Mouse (Mus musculus): ENCODE data around the gene Ganc.

Gene Ganc

GRCm38 (mm10) chr2:120403653-120403985, at the start of gene Ganc:
TSS of gene Ganc (plus strand) at chr2:120403896.
- in situ Hi-C loops (cut with MboI; ENCODE audit: low sequenced_read_pairs): no loop called here

GRCm38 (mm10) chr2:120360425-120360824, 43.3 kb upstream of the Ganc start:
- in situ Hi-C loops (cut with MboI; ENCODE audit: low sequenced_read_pairs): no loop called here

- in situ Hi-C loops (cut with MboI; ENCODE audit: low sequenced_read_pairs): no loop called here
These were observed 37.2 kb upstream of the Ganc start for GRCm38 (mm10) chr2:120366501-120366900.

GRCm38 (mm10) chr2:120367416-120368207, 36.1 kb upstream of the Ganc start:
- in situ Hi-C loops (cut with MboI; ENCODE audit: low sequenced_read_pairs): no loop called here

GRCm38 (mm10) chr2:120373858-120374257, 29.8 kb upstream of the Ganc start:
- in situ Hi-C loops (cut with MboI; ENCODE audit: low sequenced_read_pairs): no loop called here

GRCm38 (mm10) chr2:120386264-120386663, 17.4 kb upstream of the Ganc start:
- in situ Hi-C loops (cut with MboI; ENCODE audit: low sequenced_read_pairs): no loop called here

- in situ Hi-C loops (cut with MboI; ENCODE audit: low sequenced_read_pairs): no loop called here
These were observed 16.4 kb upstream of the Ganc start for GRCm38 (mm10) chr2:120387291-120387690.

GRCm38 (mm10) chr2:120389376-120389775, 14.3 kb upstream of the Ganc start:
- in situ Hi-C loops (cut with MboI; ENCODE audit: low sequenced_read_pairs): no loop called here

GRCm38 (mm10) chr2:120390934-120391333, 12.8 kb upstream of the Ganc start:
- in situ Hi-C loops (cut with MboI; ENCODE audit: low sequenced_read_pairs): no loop called here

GRCm38 (mm10) chr2:120392406-120392805, 11.3 kb upstream of the Ganc start:
- in situ Hi-C loops (cut with MboI; ENCODE audit: low sequenced_read_pairs): no loop called here

- in situ Hi-C loops (cut with MboI; ENCODE audit: low sequenced_read_pairs): no loop called here
These were observed 5.7 kb upstream of the Ganc start for GRCm38 (mm10) chr2:120397951-120398350.

- in situ Hi-C loops (cut with MboI; ENCODE audit: low sequenced_read_pairs): no loop called here
These were observed 883 bp upstream of the Ganc start for GRCm38 (mm10) chr2:120402813-120403212.

GRCm38 (mm10) chr2:120403986-120404822, 508 bp downstream of the Ganc start, which contains the start of gene Tmem87a:
TSS of gene Tmem87a (minus strand) at chr2:120404113.
- in situ Hi-C loops (cut with MboI; ENCODE audit: low sequenced_read_pairs): no loop called here

- in situ Hi-C loops (cut with MboI; ENCODE audit: low sequenced_read_pairs): no loop called here
These were observed 1.4 kb downstream of the Ganc start for GRCm38 (mm10) chr2:120404823-120405765.

GRCm38 (mm10) chr2:120411096-120411628, 7.5 kb downstream of the Ganc start:
- in situ Hi-C loops (cut with MboI; ENCODE audit: low sequenced_read_pairs): no loop called here

- in situ Hi-C loops (cut with MboI; ENCODE audit: low sequenced_read_pairs): no loop called here
These were observed 10.4 kb downstream of the Ganc start for GRCm38 (mm10) chr2:120414113-120414512.

GRCm38 (mm10) chr2:120414738-120415414, 11.2 kb downstream of the Ganc start:
- in situ Hi-C loops (cut with MboI; ENCODE audit: low sequenced_read_pairs): no loop called here

GRCm38 (mm10) chr2:120424386-120424785, 20.7 kb downstream of the Ganc start:
- in situ Hi-C loops (cut with MboI; ENCODE audit: low sequenced_read_pairs): no loop called here

GRCm38 (mm10) chr2:120444486-120444885, 40.8 kb downstream of the Ganc start:
- in situ Hi-C loops (cut with MboI; ENCODE audit: low sequenced_read_pairs): no loop called here

GRCm38 (mm10) chr2:120446373-120446772, 42.7 kb downstream of the Ganc start:
- in situ Hi-C loops (cut with MboI; ENCODE audit: low sequenced_read_pairs): no loop called here
